Mouse (Mus musculus): ENCODE measurements around the gene Capn9. TPM values are rescaled to one million over a fixed set of nuclear protein-coding genes. Genes with fewer than 3 reads are reported as not detected.

Capn9 gene
- total RNA-seq, 2 experiments from 2014 or later, result not detected

DNA sequence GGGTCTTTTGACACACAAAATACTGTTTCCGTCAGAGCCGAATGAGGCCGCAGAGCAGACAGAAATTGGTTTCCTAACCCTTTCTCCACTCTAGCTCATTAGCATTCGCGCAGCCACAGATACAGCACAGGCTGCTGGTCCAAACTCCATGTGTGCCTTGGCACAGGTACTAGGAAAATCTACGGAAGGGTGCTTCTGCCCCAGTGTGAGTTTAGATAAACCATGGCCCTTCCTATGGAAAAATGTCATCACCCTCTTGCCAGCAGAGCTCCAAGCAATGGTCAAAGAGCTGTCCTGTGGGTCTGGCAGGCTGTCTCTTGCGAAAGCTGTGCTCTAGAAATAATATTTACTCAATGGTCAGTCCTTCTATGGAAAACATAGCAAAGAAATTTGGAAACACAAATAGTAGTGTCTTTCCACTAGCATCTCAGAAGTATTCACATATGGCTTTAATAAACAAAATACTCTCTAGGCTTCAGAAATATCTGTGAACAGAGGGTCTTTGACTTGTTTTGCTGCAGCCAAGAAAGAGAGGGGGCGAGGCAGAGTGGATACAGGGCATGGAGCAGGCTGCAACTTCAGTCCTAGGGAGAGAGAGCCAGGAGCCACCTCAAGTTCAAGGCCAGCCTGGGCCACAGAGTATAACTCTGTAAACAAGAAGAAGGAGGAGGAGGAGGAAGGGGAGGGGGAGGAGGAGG, 4.0 kb upstream of the Capn9 start:
- no peak for DNase-seq (ENCODE audit: low spot score in 2 of 2)

GRCm38 (mm10) chr8:124572430-124572775, 3.5 kb upstream of the Capn9 start:
- no peak for DNase-seq (ENCODE audit: low spot score in 2 of 2)

DNA sequence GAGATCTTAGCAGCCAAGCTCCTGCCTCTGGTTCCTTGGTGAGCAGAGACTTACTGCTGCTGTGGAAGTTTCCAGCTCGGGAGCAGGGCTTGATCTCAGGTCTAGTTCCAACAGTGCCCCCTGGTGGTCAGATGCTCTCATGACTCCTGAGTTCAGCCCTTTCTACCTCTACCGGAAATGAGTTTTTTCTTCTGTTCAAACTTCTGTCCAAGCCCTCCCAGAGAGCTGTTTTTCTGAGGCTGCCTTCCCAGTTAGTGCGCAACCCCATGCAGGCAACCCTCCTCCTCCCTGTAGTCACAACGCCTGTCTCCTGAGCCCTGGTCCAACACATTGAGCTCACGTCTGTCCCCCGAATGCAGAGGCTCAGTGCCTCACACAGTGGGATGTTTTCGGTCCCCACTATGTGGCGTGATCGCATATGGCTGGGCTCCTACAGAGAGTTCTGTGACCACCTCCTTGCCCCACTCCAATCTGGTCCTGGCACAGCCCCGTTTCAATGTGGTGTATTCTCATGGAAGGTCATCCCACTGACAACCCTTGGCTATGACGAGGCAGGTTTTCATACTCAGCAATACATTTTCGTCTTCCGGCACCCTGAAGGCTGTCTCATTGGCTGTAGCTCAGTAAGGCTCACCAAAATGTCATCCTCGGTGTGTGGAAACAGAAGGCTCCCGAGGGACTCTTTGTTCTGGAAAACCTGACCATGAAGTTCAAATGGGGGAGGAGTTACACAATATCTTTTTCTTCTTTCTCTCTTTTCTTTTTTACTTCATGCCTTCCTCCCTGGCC, 2.2 kb upstream of the Capn9 start:
- DNase-seq (ENCODE audit: low spot score in 2 of 2), result peak; percentile 84 to 89

DNA sequence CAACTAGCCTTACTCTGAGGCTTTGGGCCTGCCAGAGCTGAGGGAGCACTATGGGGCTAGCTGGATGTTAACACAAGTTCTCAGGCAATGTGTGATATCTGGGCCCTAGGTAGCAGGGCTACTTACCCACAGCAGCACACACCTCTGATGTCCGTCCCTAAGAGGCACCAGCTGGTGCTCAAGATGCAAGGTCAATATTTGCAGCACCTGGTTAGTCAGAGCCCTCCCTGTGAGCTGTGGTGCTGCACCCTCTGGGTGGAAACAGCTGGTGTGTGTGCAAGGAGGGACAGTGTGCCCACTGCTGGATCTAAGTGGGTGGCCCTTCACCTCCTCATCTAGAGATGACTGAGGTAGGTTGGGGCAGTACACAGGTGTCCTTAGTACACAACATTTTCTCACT, 840 bp downstream of the Capn9 start:
- DNase-seq (ENCODE audit: low spot score in 2 of 2), result no peak

GRCm38 (mm10) chr8:124585718-124586425, 10.0 kb downstream of the Capn9 start:
- DNase-seq (ENCODE audit: low spot score in 2 of 2), result no peak

DNA sequence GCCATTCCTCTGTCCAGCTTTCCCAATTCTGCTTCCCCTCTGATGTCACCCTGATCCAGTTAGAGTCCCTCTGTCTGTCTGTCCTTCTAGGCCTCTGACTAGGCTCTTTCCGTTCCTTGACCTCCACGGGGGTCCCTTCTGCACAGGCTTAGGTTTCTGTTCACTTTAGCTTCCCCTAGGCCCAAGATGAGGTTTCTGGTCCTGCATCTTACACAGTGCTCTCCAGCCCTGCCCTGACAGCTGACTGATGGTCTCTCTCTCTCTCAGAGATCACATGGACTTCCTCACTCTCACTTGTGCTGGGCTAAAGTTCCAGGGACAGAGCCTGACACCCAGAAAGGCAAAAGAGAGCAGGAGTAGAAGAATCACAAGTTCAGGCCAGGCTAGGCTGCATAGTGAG, 10.6 kb downstream of the Capn9 start:
- DNase-seq (ENCODE audit: low spot score in 2 of 2), result no peak

- DNase-seq (ENCODE audit: low spot score in 2 of 2), result no peak
Measured at GRCm38 (mm10) chr8:124589393-124589792, 13.5 kb downstream of the Capn9 start.

GRCm38 (mm10) chr8:124604066-124604465, 28.2 kb downstream of the Capn9 start:
- DNase-seq (ENCODE audit: low spot score in 2 of 2), result no peak

- no peak for DNase-seq (ENCODE audit: low spot score in 2 of 2)
Measured at GRCm38 (mm10) chr8:124608239-124608971, 32.5 kb downstream of the Capn9 start.

GRCm38 (mm10) chr8:124608972-124609353, 33.1 kb downstream of the Capn9 start:
- no peak for DNase-seq (ENCODE audit: low spot score in 2 of 2)

GRCm38 (mm10) chr8:124614325-124614724, 38.4 kb downstream of the Capn9 start:
- no peak for DNase-seq (ENCODE audit: low spot score in 2 of 2)

DNA sequence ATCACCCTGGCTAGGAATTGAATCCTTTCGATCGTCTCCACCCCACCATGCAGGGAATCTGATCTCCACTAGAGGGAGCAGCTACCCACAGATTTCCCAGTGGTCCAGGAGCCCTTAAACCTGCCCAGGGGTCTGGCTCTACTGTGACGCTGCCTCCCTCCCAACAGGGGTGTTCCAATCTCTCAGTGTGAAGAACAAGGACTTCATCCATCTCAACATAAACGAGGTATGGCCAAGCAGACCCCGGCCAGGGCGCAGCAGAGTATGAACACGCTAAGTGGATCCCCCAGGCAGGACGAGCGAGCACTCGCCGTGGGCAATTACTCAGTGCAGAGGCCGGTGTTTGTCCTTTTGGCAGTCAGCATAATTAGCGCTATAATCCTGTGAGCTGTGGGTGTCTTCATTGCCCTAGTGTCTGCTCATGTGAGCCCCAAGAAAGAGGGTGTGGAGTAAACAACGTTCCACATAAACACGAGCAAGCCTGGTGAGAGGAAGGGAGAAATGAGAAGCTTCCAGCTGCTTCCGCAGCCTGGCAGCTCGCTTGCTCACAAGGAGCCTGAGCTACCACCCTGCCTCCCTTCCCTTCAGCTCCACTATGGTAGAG, 41.5 kb downstream of the Capn9 start:
- peak; percentile 54 to 76 for DNase-seq (ENCODE audit: low spot score in 2 of 2)

- DNase-seq (ENCODE audit: low spot score in 2 of 2), result no peak
Measured at GRCm38 (mm10) chr8:124618252-124618651, 42.3 kb downstream of the Capn9 start.

DNA sequence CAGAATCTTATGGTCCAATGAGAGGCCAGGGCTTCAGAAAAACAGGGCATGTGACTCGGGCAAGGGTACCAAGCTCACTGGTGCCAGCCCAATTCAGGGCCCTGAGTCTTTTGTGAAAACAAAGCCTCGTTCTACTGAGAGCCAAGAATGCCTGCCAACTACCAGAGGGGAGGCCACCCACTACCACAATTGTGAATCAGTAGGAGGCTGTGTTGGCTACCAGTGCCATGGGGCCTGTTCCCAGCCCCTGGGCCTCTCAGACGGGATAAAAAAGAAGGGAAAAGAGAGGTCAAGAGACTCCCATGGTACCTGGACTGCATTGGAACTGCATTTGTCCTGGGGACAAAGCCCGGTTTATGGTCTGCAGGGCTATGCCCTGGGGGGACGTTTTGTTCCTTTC, 45.3 kb downstream of the Capn9 start:
- no peak for DNase-seq (ENCODE audit: low spot score in 2 of 2)

GRCm38 (mm10) chr8:124626251-124626650, 50.3 kb downstream of the Capn9 start:
- DNase-seq (ENCODE audit: low spot score in 2 of 2), result no peak

- DNase-seq (ENCODE audit: low spot score in 2 of 2), result no peak
Measured at GRCm38 (mm10) chr8:124630489-124630888, 54.6 kb downstream of the Capn9 start.

DNA sequence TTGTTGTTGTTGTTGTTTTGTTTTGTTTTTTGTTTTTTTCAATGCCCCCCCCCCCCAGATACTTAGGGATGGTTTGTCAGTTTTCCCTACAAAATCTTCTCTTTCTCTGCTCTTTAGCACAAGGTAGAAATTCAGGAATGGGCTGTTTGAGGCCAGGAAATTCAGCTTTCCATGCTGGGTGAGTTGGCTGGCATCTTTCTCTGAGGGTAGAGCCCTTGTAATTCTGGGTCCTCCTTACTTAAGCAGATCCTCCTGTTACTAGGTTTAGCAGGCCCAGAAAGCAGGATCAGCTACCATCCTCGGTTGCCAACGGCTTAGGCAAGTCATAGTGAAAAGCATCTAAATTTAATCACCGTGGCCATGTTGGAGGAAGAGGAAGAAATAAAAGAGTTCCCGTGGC, 55.0 kb downstream of the Capn9 start:
- no peak for DNase-seq (ENCODE audit: low spot score in 2 of 2)

DNA sequence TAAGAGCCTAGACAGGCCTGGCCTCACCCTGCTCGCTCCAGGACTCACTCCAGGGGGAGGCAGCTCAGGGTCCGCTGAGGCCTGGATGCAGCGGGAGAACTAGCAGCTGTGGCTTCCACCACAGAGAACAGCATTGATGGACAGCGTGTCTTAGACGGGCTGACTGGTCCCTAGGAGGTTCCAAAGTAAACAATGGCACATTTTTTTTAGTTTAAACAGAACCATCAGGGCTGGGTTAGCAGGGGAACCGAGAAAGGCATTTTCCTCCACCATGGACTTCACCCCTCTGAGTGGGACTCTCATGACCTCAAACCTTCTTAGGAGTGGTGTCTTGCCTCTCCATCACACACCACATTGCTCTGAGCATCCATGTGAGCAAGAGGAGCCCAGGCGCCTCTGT, 56.1 kb downstream of the Capn9 start:
- DNase-seq (ENCODE audit: low spot score in 2 of 2), result no peak

DNA sequence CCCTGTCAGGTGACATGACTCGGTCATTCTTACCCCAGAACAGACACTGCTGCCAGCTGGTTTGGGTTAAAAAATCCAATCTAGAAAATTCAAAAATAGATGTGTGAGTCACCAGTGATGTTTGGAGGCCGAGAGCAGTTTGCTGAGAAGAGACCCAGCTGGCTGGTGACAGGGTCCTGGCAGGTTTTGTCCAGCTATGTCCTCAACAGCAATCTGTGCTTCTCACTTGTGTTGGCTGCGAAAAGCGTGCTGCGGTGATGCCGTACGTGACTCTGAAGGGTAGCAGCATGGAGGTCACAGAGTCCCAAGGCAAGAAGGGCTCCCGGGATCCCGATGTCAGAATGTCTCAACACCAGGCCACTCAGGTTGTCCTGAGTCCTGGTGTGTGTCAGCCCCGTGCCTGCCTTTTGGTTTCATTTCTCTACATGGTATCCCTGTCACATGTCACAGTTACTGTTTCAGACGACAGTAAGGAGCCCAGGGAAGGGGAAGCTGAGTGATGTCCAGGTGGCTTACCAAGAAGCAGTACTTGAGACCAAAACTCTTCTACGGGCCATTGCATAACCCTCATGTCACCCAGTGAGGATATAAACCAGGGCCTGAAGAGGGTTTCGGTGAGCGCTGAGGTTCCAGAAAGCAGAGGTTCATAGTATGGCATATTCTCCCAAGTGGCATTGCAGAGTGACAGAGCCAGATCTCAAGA, 57.2 kb downstream of the Capn9 start:
- DNase-seq (ENCODE audit: low spot score in 2 of 2), result no peak

DNA sequence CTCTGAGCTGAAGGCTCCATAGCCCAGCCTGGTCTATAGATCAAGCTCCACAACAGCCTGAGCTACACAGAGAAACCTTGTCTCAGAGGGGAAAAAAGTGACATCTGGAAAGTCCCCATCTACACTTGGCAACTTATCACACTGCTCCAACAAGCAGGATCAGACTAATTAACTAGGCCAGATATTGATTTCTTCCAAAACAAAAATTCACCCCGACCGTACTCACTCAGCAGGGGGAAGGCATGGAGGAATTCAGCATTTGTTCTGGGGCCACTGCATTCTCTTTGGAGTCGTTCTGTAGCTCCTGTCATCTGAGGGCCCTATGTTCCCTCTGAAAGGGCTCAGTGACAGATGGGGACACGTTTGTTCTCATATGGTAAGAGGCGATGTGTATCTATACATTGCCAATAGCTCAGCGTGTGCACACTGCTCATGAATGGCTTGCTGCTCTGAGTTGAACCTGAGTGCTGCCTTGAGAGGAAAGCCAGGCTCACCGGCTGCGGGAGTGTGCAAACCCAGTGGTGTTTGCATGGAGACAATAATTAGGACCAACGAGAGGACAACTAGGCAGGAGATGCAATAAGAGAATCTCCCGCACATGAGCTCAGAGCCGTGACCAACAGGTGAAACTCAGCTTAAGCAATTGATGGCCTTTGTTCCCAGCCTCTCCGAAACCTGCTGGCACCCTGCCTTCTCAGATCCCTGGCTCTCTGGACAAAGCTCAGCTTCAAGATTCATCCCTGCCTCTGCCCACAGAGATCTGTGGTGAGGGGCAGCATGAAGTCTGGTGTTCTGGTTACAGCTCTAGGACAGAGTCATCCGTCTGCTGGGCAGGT, 58.7 kb downstream of the Capn9 start:
- DNase-seq (ENCODE audit: low spot score in 2 of 2), result no peak
